Mouse (Mus musculus) testis, postnatal 14 days (tissue): Measurements from ENCODE around the gene Cdyl2.
A peak's percentile ranks its signal among the peaks of the same experiment; 100 is the strongest.

Source experiments
- DNase-seq: peaks from one replicate; pipeline ENCODE4 v3.0.0; 2021; ENCODE audit warnings: low spot score

The Cdyl2 gene

GRCm38 (mm10) chr8:116671543-116671942, 61.2 kb downstream of the Cdyl2 start:
- DNase-seq, result no peak

- peak; percentile 80 for DNase-seq
Observed at GRCm38 (mm10) chr8:116670604-116671003, 62.2 kb downstream of the Cdyl2 start.

GRCm38 (mm10) chr8:116668977-116669376, 63.8 kb downstream of the Cdyl2 start:
- no peak for DNase-seq

GRCm38 (mm10) chr8:116666781-116667325, 65.9 kb downstream of the Cdyl2 start:
- DNase-seq, result no peak

- no peak for DNase-seq
Observed at GRCm38 (mm10) chr8:116661521-116661920, 71.3 kb downstream of the Cdyl2 start.

- DNase-seq, result no peak
Observed at GRCm38 (mm10) chr8:116656811-116657210, 76.0 kb downstream of the Cdyl2 start.

- DNase-seq, result no peak
Observed at GRCm38 (mm10) chr8:116654881-116655280, 77.9 kb downstream of the Cdyl2 start.

- DNase-seq, result no peak
Observed at GRCm38 (mm10) chr8:116652949-116653348, 79.8 kb downstream of the Cdyl2 start.

GRCm38 (mm10) chr8:116649975-116650725, 82.6 kb downstream of the Cdyl2 start:
- no peak for DNase-seq

GRCm38 (mm10) chr8:116645376-116645775, 87.4 kb downstream of the Cdyl2 start:
- no peak for DNase-seq

- DNase-seq, result no peak
Observed at GRCm38 (mm10) chr8:116640925-116641324, 91.9 kb downstream of the Cdyl2 start.

- DNase-seq, result no peak
Observed at GRCm38 (mm10) chr8:116637998-116638397, 94.8 kb downstream of the Cdyl2 start.

GRCm38 (mm10) chr8:116637193-116637592, 95.6 kb downstream of the Cdyl2 start:
- no peak for DNase-seq

GRCm38 (mm10) chr8:116636396-116636795, 96.4 kb downstream of the Cdyl2 start:
- no peak for DNase-seq

GRCm38 (mm10) chr8:116635972-116636371, 96.8 kb downstream of the Cdyl2 start:
- DNase-seq, result no peak

- DNase-seq, result no peak
Observed at GRCm38 (mm10) chr8:116635261-116635660, 97.5 kb downstream of the Cdyl2 start.

GRCm38 (mm10) chr8:116634436-116634835, 98.4 kb downstream of the Cdyl2 start:
- DNase-seq, result no peak

- DNase-seq, result no peak
Observed at GRCm38 (mm10) chr8:116633470-116634150, 99.2 kb downstream of the Cdyl2 start.

- peak; percentile 27 for DNase-seq
Observed at GRCm38 (mm10) chr8:116630066-116630465, 102.7 kb downstream of the Cdyl2 start.

GRCm38 (mm10) chr8:116628975-116629374, 103.8 kb downstream of the Cdyl2 start:
- no peak for DNase-seq

GRCm38 (mm10) chr8:116627854-116628479, 104.8 kb downstream of the Cdyl2 start:
- no peak for DNase-seq

- no peak for DNase-seq
Observed at GRCm38 (mm10) chr8:116623591-116623990, 109.2 kb downstream of the Cdyl2 start.

- DNase-seq, result no peak
Observed at GRCm38 (mm10) chr8:116622326-116622725, 110.5 kb downstream of the Cdyl2 start.
